8 mouse cellular contexts compared by ENCODE assay signal in the genomic region with DNA sequence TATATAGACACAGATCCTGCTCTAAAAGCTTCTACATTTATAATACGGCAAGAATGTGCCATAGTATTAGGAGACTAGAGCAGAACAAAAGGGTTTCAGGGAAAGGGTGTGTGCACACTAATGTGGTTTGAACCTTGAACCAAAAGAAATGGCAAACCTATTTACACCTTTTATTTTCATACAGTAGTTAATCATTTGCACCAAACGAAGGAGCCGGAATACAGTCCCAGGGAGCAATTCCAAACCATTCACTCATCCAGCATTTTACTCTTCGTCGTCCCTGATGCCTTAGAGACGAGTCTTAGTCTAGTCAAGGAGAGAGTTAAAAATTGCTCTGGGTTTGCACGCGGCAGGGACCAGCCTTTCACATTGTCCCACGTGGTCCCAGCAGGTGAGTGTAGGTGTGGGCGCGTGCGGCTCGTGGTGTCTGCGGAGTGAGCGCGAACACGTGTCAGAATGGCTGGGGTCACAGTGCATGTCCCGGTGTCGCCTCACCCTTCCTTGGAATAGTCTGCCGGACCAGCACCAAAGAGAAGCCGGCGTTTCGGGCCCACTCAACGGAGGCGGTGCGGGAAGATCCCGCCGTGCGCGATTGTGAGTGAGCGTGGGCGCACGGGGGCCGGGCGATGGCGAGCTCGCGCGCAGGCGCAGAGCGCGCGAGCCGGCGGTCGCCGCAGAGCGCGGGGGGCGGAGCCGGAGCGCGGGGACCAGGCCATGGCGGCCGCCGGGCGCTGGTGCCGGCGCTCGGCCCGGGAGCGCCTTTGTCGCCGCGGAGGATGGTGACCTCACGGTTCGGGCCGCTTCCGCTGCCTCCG. TPM values are rescaled to one million over a fixed set of nuclear protein-coding genes. Genes with fewer than 3 reads are reported as not detected.
A peak's percentile ranks its signal among the peaks of the same experiment; 100 is the strongest.
DNase-seq lines count a peak whose midpoint lies in the region; ATAC-seq and TF ChIP-seq lines count a peak whose summit lies in the region.

A gene (plus strand): TSS at position 684 of the 815 bp plus-strand sequence.

- peak within 1 kb of the TSS; percentile 94 for H3K9ac ChIP-seq in embryonic facial prominence, embryonic 13.5 days
- H3K9ac ChIP-seq in heart, adult 2 months (ENCODE audit: low read depth, low read length), result peak within 1 kb of the TSS; percentile 96
- H3K9ac ChIP-seq in limb, embryonic 12.5 days (replicated peaks), result peak within 1 kb of the TSS; percentile 98
- H3K9ac ChIP-seq in midbrain, embryonic 14.5 days (replicated peaks; ENCODE audit: low read length), result peak within 1 kb of the TSS; percentile 96

- TF ChIP-seq CTCF in heart, adult 2 months (IDR thresholded peaks at IDR 0.05), result no peak

- peak; percentile 82 for ATAC-seq in embryonic facial prominence, embryonic 13.5 days (ENCODE audit: insufficient number of reproducible peaks, insufficient read depth, low FRiP score, low TSS enrichment, low read depth)
- ATAC-seq in limb, embryonic 12.5 days (ENCODE audit: insufficient number of reproducible peaks, insufficient read depth, low FRiP score, low TSS enrichment, low read depth), result peak; percentile 60
- peak; percentile 91 for ATAC-seq in midbrain, embryonic 14.5 days (ENCODE audit: low FRiP score, low TSS enrichment)

- no peaks in the 10 kb centered on the region for H3K79me2 ChIP-seq in heart, adult 2 months (replicated peaks; ENCODE audit: control insufficient read depth, insufficient read depth, low read length)

- H3K27ac ChIP-seq in embryonic facial prominence, embryonic 13.5 days, result peak within 1 kb of the TSS; percentile 92
- peak within 1 kb of the TSS; percentile 88 for H3K27ac ChIP-seq in heart, adult 2 months
- H3K27ac ChIP-seq in limb, embryonic 12.5 days, result peak within 1 kb of the TSS; percentile 94
- H3K27ac ChIP-seq in midbrain, embryonic 14.5 days (replicated peaks; ENCODE audit: low read depth, low read length), result peak within 1 kb of the TSS; percentile 95

- H3K4me2 ChIP-seq in embryonic facial prominence, embryonic 13.5 days, result peak within 1 kb of the TSS; percentile 86
- H3K4me2 ChIP-seq in limb, embryonic 12.5 days, result peak within 1 kb of the TSS; percentile 82
- H3K4me2 ChIP-seq in midbrain, embryonic 14.5 days (ENCODE audit: low read length), result peak within 1 kb of the TSS; percentile 85

- no peaks in the 10 kb centered on the region for H3K36me3 ChIP-seq in embryonic facial prominence, embryonic 13.5 days
- H3K36me3 ChIP-seq in heart, adult 2 months (ENCODE audit: control insufficient read depth, insufficient read depth, low read length), result peaks cover 2% of the 10 kb centered on the region; the same call in 1 of the 2 replicates
- no peaks in the 10 kb centered on the region for H3K36me3 ChIP-seq in limb, embryonic 12.5 days
- H3K36me3 ChIP-seq in midbrain, embryonic 14.5 days (ENCODE audit: control insufficient read depth, insufficient read depth, low read length), result no peaks in the 10 kb centered on the region

- intact Hi-C loops in heart, adult 2 months (cut with DNase I), result loop anchor here (1.0 kb wide), 1 partner anchor 48 kb away; a partner anchor contains a TSS

- TF ChIP-seq EP300 in heart, adult 2 months (IDR thresholded peaks at IDR 0.05; ENCODE audit: insufficient read depth, low read depth, low read length), result no peak

- DNase-seq in 3134 (ENCODE audit: extremely low read depth, insufficient read length, low spot score), result peak; percentile 77
- DNase-seq in adrenal gland, postnatal 10 days, result peak; percentile 82
- peak; percentile 89 to 90 for DNase-seq in heart, adult 2 months
- peak; percentile 62 to 77 for DNase-seq in kidney, adult 8-10 months
- peak; percentile 91 for DNase-seq in midbrain, embryonic 14.5 days
- peak; percentile 82 to 84 for DNase-seq in spleen, postnatal 10 days (ENCODE audit: low spot score in 2 of 2)

- no peaks in the 10 kb centered on the region for H3K27me3 ChIP-seq in embryonic facial prominence, embryonic 13.5 days
- H3K27me3 ChIP-seq in heart, adult 2 months (ENCODE audit: control insufficient read depth, insufficient read depth, low read length), result no peaks in the 10 kb centered on the region
- no peaks in the 10 kb centered on the region for H3K27me3 ChIP-seq in limb, embryonic 12.5 days
- H3K27me3 ChIP-seq in midbrain, embryonic 14.5 days (ENCODE audit: control insufficient read depth, insufficient read depth, low read length), result no peaks in the 10 kb centered on the region

- H3K4me3 ChIP-seq in embryonic facial prominence, embryonic 13.5 days, result peak within 1 kb of the TSS; percentile 98
- H3K4me3 ChIP-seq in heart, adult 2 months, result peak within 1 kb of the TSS; percentile 99
- H3K4me3 ChIP-seq in limb, embryonic 12.5 days (replicated peaks), result peak within 1 kb of the TSS; percentile 96
- peak within 1 kb of the TSS; percentile 97 for H3K4me3 ChIP-seq in midbrain, embryonic 14.5 days (replicated peaks; ENCODE audit: low read depth, low read length)

- WGBS in embryonic facial prominence, embryonic 13.5 days, result under 1% methylated on average over 70 of the region's 70 CpGs
- WGBS in heart, adult 2 months, result 4% methylated on average over 70 of the region's 70 CpGs
- 1% methylated on average over 65 of the region's 70 CpGs for WGBS in limb, embryonic 12.5 days
- under 1% methylated on average over 69 of the region's 70 CpGs for WGBS in midbrain, embryonic 14.5 days

- H3K9me3 ChIP-seq in embryonic facial prominence, embryonic 13.5 days, result no peaks in the 10 kb centered on the region
- no peaks in the 10 kb centered on the region for H3K9me3 ChIP-seq in limb, embryonic 12.5 days
- no peaks in the 10 kb centered on the region for H3K9me3 ChIP-seq in midbrain, embryonic 14.5 days (ENCODE audit: control insufficient read depth, low read length)

- peaks cover 18% of the 10 kb centered on the region for H3K4me1 ChIP-seq in embryonic facial prominence, embryonic 13.5 days
- H3K4me1 ChIP-seq in heart, adult 2 months (ENCODE audit: control insufficient read depth, insufficient read depth, low read length), result no peaks in the 10 kb centered on the region
- peaks cover 17% of the 10 kb centered on the region for H3K4me1 ChIP-seq in limb, embryonic 12.5 days (replicated peaks)
- H3K4me1 ChIP-seq in midbrain, embryonic 14.5 days (ENCODE audit: control insufficient read depth, insufficient read depth, low read length), result peaks cover 13% of the 10 kb centered on the region; the same call in 1 of the 2 replicates

- TF ChIP-seq POLR2A in heart, adult 2 months (IDR thresholded peaks at IDR 0.05; ENCODE audit: insufficient read depth, low read depth, low read length), result no peak

RNA-seq across cellular contexts. Expression of the gene that starts here (rescaled TPM):
- total RNA-seq in adrenal gland, postnatal 10 days (2021), result 10 to 100 TPM; 49.3 to 74.8 TPM
- 73.6 and 78.2 TPM in 2 replicates for polyA plus RNA-seq in embryonic facial prominence, embryonic 13.5 days (2015; fragmentation: Nextera tagmentation; extraction: Ambion mirVana)
- total RNA-seq in heart, adult 2 months (2021), result 10 to 100 TPM; 11.6 to 13.3 TPM
- polyA plus RNA-seq in heart, adult 2 months (2012; rRNA removed), result 14.0 and 29.0 TPM in 2 replicates
- 91.0 and 91.5 TPM in 2 replicates for polyA plus RNA-seq in limb, embryonic 12.5 days (2016; fragmentation: Nextera tagmentation; extraction: Ambion mirVana)
- polyA plus RNA-seq in midbrain, embryonic 14.5 days (2014; fragmentation: Nextera tagmentation; extraction: Ambion mirVana), result 127 and 134 TPM in 2 replicates

Comparison
In these comparisons a context has a peak if more than half of its experiments do, and no peak if none do; other contexts are left out.
1. Peak in every context shown above with its lines: DNase-seq, ATAC-seq, H3K4me3 ChIP-seq and H3K27ac ChIP-seq.